Mouse (Mus musculus) heart, postnatal 0 days (tissue): ENCODE data around the gene Minos1. TPM values are rescaled to one million over a fixed set of nuclear protein-coding genes. Genes with fewer than 3 reads are reported as not detected.

ENCODE experiments used
- ATAC-seq: fragments of 200-750 bp; cut with Nextera tagmentation; 2 replicates; pipeline ENCODE4 v1.8.0; 2017; ENCODE audit warnings: low read depth, moderate number of reproducible peaks, moderate library complexity; ENCODE audit not compliant: insufficient read depth
- DNase-seq: peaks from one replicate; pipeline ENCODE4 v3.0.0-alpha.2; 2016; ENCODE audit warnings: low spot score
- H3K27ac ChIP-seq: fragments of 300-500 bp; sonication (generic); 2 replicates; pipeline ENCODE4 v1.5.1; 2014; ENCODE audit warnings: low read depth, mild to moderate bottlenecking
- H3K27me3 ChIP-seq: fragments of 300-500 bp; sonication (generic); 2 replicates; pipeline ENCODE4 v1.6.1; 2014; ENCODE audit warnings: low read length, mixed read lengths; ENCODE audit not compliant: control insufficient read depth, insufficient read depth
- H3K36me3 ChIP-seq: fragments of 300-500 bp; sonication (generic); replicated peaks from 2 replicates; pipeline ENCODE4 v1.6.1; 2014; ENCODE audit warnings: low read length, mixed read lengths; ENCODE audit not compliant: control insufficient read depth, insufficient read depth
- H3K4me1 ChIP-seq: fragments of 300-500 bp; sonication (generic); 2 replicates; pipeline ENCODE4 v1.6.1; 2014; ENCODE audit warnings: antibody characterized with exemption; ENCODE audit not compliant: control insufficient read depth, insufficient read depth
- H3K4me2 ChIP-seq: fragments of 300-500 bp; sonication (generic); 2 replicates; pipeline ENCODE4 v1.6.1; 2014; ENCODE audit warnings: low read depth, mild to moderate bottlenecking, low read length, moderate library complexity
- H3K4me3 ChIP-seq: fragments of 300-500 bp; sonication (generic); 2 replicates; pipeline ENCODE4 v1.5.1; 2014; ENCODE audit warnings: low read depth, low read length
- H3K9ac ChIP-seq: fragments of 300-500 bp; sonication (generic); replicated peaks from 2 replicates; pipeline ENCODE4 v1.6.1; 2014; ENCODE audit warnings: low read depth, low read length, mixed read lengths
- H3K9me3 ChIP-seq: fragments of 300-500 bp; sonication (generic); replicated peaks from 2 replicates; pipeline ENCODE4 v1.6.1; 2016; ENCODE audit warnings: low read length; ENCODE audit not compliant: control insufficient read depth
- CTCF ChIP-seq: IDR thresholded peaks from 2 replicates; pipeline ENCODE4 v1.5.1; 2016; ENCODE audit warnings: antibody characterized with exemption, control low read depth, low read depth
- EP300 ChIP-seq: IDR thresholded peaks from 2 replicates; pipeline ENCODE4 v1.6.1; 2016; ENCODE audit warnings: antibody characterized with exemption, low read depth
- WGBS: fragments of 180-500 bp; shearing (Covaris S2); extraction: QIAGEN DNeasy Blood & Tissue Kit; methylation state at CpG from one replicate; pipeline ENCODE4 v1.1.7; 2014; 5-methylcytosine and 5-hydroxymethylcytosine counted together
- polyA plus RNA-seq: library from polyadenylated mRNA; unstranded; fragments of >200 nt; fragmentation: Nextera tagmentation; extraction: Ambion mirVana; gene quantifications from 2 replicates; pipeline ENCODE4 v1.2.1, GENCODE M21; 2015
- total RNA-seq: library from RNA; depleted of rRNA; stranded (reverse); fragments of >200 nt; gene quantifications from 2 replicates; pipeline ENCODE4 v1.2.3, GENCODE M21; 2014; ENCODE audit warnings: low replicate concordance

Minos1 gene
- total and polyA plus RNA-seq, 2 experiments from 2014 or later: 33.2 to 1,270 TPM

GRCm38 (mm10) chr4:139154576-139155307 is 23.8 kb upstream of the Minos1 start:
- Histone ChIP-seq H3K36me3 (no peaks in the 10 kb centered on the region), H3K4me3 (no peak overlapping the region), H3K4me1 (no peaks in the 10 kb centered on the region), H3K27me3 (no peaks in the 10 kb centered on the region), H3K27ac (peak overlapping the region; percentile 18; the same call in 1 of the 2 replicates), H3K9ac (no peak overlapping the region), H3K4me2 (no peak overlapping the region), H3K9me3 (no peaks in the 10 kb centered on the region)
- no peak for TF ChIP-seq EP300
- TF ChIP-seq CTCF: no peak
- DNase-seq: peak; percentile 24
- WGBS: 49% methylated on average over 20 of the region's 20 CpGs
- ATAC-seq: peak; percentile 75

- ATAC-seq: no peak
- TF ChIP-seq CTCF (no peak), EP300 (no peak)
- no peaks in the 10 kb centered on the region for H3K27me3 ChIP-seq
- peaks cover 15% of the 10 kb centered on the region for H3K9me3 ChIP-seq
- H3K4me2 ChIP-seq: no peak overlapping the region
- no peaks in the 10 kb centered on the region for H3K4me1 ChIP-seq
- WGBS: 70% methylated on average over 6 of the region's 6 CpGs
- H3K36me3 ChIP-seq: no peaks in the 10 kb centered on the region
- no peak overlapping the region for H3K9ac ChIP-seq
- no peak overlapping the region for H3K27ac ChIP-seq
- no peak overlapping the region for H3K4me3 ChIP-seq
- DNase-seq: no peak
Measured at GRCm38 (mm10) chr4:139151370-139151769, 20.5 kb upstream of the Minos1 start.

- DNase-seq (peak; percentile 68), ATAC-seq (peak; percentile 86)
- peaks cover 15% of the 10 kb centered on the region for H3K9me3 ChIP-seq
- no peak for TF ChIP-seq EP300
- TF ChIP-seq CTCF: no peak
- no peaks in the 10 kb centered on the region for H3K4me1 ChIP-seq
- no peak overlapping the region for H3K4me3 ChIP-seq
- H3K9ac ChIP-seq: no peak overlapping the region
- 0 out of 2 replicates have a peak overlapping the region, but pooled peaks have one; percentile 3 for H3K27ac ChIP-seq
- 51% methylated on average over 5 of the region's 5 CpGs for WGBS
- no peak overlapping the region for H3K4me2 ChIP-seq
- no peaks in the 10 kb centered on the region for H3K27me3 ChIP-seq
- H3K36me3 ChIP-seq: no peaks in the 10 kb centered on the region
Measured at GRCm38 (mm10) chr4:139146760-139147159, 15.8 kb upstream of the Minos1 start.

- no peak overlapping the region for H3K4me3 ChIP-seq
- no peak overlapping the region for H3K9ac ChIP-seq
- 94% methylated on average over 11 of the region's 11 CpGs for WGBS
- no peaks in the 10 kb centered on the region for H3K4me1 ChIP-seq
- ATAC-seq: no peak
- DNase-seq: no peak
- H3K4me2 ChIP-seq: no peak overlapping the region
- no peaks in the 10 kb centered on the region for H3K27me3 ChIP-seq
- no peaks in the 10 kb centered on the region for H3K36me3 ChIP-seq
- H3K9me3 ChIP-seq: peaks cover 15% of the 10 kb centered on the region
- no peak overlapping the region for H3K27ac ChIP-seq
- no peak for TF ChIP-seq EP300
- TF ChIP-seq CTCF: peak; percentile 37
Measured at GRCm38 (mm10) chr4:139145156-139145555, 14.2 kb upstream of the Minos1 start.

- Histone ChIP-seq H3K4me1 (no peaks in the 10 kb centered on the region), H3K9me3 (peaks cover 15% of the 10 kb centered on the region), H3K27me3 (no peaks in the 10 kb centered on the region), H3K27ac (no peak overlapping the region), H3K9ac (no peak overlapping the region), H3K4me2 (no peak overlapping the region), H3K4me3 (no peak overlapping the region), H3K36me3 (no peaks in the 10 kb centered on the region)
- TF ChIP-seq CTCF (no peak), EP300 (no peak)
- no peak for DNase-seq
- ATAC-seq: no peak
- WGBS: 88% methylated on average over 4 of the region's 4 CpGs
Measured at GRCm38 (mm10) chr4:139144577-139144976, 13.7 kb upstream of the Minos1 start.

GRCm38 (mm10) chr4:139142985-139143384 is 12.1 kb upstream of the Minos1 start:
- H3K9ac ChIP-seq: no peak overlapping the region
- H3K27ac ChIP-seq: no peak overlapping the region
- TF ChIP-seq CTCF: no peak
- no peak for TF ChIP-seq EP300
- WGBS: 60% methylated on average over 9 of the region's 9 CpGs
- H3K27me3 ChIP-seq: no peaks in the 10 kb centered on the region
- no peak for DNase-seq
- peaks cover 7% of the 10 kb centered on the region for H3K9me3 ChIP-seq
- H3K4me3 ChIP-seq: no peak overlapping the region
- no peaks in the 10 kb centered on the region for H3K36me3 ChIP-seq
- H3K4me2 ChIP-seq: no peak overlapping the region
- H3K4me1 ChIP-seq: no peaks in the 10 kb centered on the region
- ATAC-seq: no peak
